Mouse (Mus musculus) G1E (cell line): ENCODE data around the gene Dhx15. TPM values are rescaled to one million over a fixed set of nuclear protein-coding genes. Genes with fewer than 3 reads are reported as not detected.
"Not testable (repeated sequence)": the region's sequence is repeated elsewhere in the genome, so short reads cannot be mapped to it uniquely, and the experiment has no call there.

ENCODE experiments used
- ATAC-seq: 2 replicates; pipeline ENCODE4 v1.8.0; 2016; ENCODE audit warnings: mild to moderate bottlenecking; ENCODE audit not compliant: insufficient number of reproducible peaks, poor library complexity, low FRiP score, severe bottlenecking; ENCODE audit errors: extremely low read depth
- DNase-seq: peaks from one replicate; pipeline ENCODE4 v3.0.0; 2012; ENCODE audit warnings: low spot score
- H3K27me3 ChIP-seq: 2 replicates; pipeline ENCODE4 v1.6.1; 2012; ENCODE audit warnings: mild to moderate bottlenecking, low read length, inconsistent platforms; ENCODE audit not compliant: insufficient read depth
- H3K36me3 ChIP-seq: replicated peaks from 2 replicates; pipeline ENCODE3; 2012; ENCODE audit warnings: mild to moderate bottlenecking, inconsistent platforms
- H3K4me1 ChIP-seq: 2 replicates; pipeline ENCODE4 v1.6.1; 2012; ENCODE audit warnings: low read depth, low read length, inconsistent platforms, mixed read lengths; ENCODE audit not compliant: insufficient read depth
- H3K4me3 ChIP-seq: 2 replicates; pipeline ENCODE4 v1.5.1; 2012; ENCODE audit warnings: low read depth, mild to moderate bottlenecking, inconsistent platforms, low read length, moderate library complexity, mixed read lengths
- H3K9me3 ChIP-seq: replicated peaks from 2 replicates; pipeline ENCODE4 v1.6.1; 2012; ENCODE audit warnings: inconsistent platforms
- CTCF ChIP-seq: IDR thresholded peaks from 2 replicates; pipeline ENCODE4 v1.5.1; 2012; ENCODE audit warnings: low read depth, low read length, inconsistent platforms, mixed read lengths
- GATA1 ChIP-seq: IDR thresholded peaks from 2 replicates; pipeline ENCODE4 v1.6.1; 2012; ENCODE audit warnings: borderline replicate concordance, low read length, inconsistent platforms, mixed read lengths
- GATA2 ChIP-seq: IDR thresholded peaks from 2 replicates; pipeline ENCODE4 v1.6.1; 2012; ENCODE audit warnings: low read depth, low read length, inconsistent platforms, borderline replicate concordance
- POLR2AphosphoS5 ChIP-seq: IDR thresholded peaks from 2 replicates; pipeline ENCODE4 v1.6.1; 2012; ENCODE audit warnings: low read depth, low read length, inconsistent platforms; ENCODE audit not compliant: insufficient replicate concordance
- TAL1 ChIP-seq: conservative IDR thresholded peaks from 2 replicates; pipeline ENCODE4 v1.6.1; 2012; ENCODE audit warnings: low read depth, low read length, inconsistent platforms, mixed read lengths
- polyA plus RNA-seq: library from polyadenylated mRNA; stranded (reverse); fragments of >175 nt; gene quantifications from 2 replicates; pipeline ENCODE4 v1.2.3, GENCODE M21; 2012
- total RNA-seq, 2 experiments: library from RNA; stranded (forward) in 1 of 2; stranded (reverse) in 1 of 2; fragments of 200-1000 nt in 1 of 2; fragments of >200 nt in 1 of 2; fragmentation: Nextera tagmentation in 1 of 2; gene quantifications; 2 replicates each; pipeline ENCODE4 v1.2.3; 2014 to 2017

Gene Dhx15
- total RNA-seq (2014; fragmentation: Nextera tagmentation) (231 and 237 TPM in 2 replicates), total RNA-seq (2017) (262 and 303 TPM in 2 replicates), polyA plus RNA-seq (96.8 and 101 TPM in 2 replicates)

DNA sequence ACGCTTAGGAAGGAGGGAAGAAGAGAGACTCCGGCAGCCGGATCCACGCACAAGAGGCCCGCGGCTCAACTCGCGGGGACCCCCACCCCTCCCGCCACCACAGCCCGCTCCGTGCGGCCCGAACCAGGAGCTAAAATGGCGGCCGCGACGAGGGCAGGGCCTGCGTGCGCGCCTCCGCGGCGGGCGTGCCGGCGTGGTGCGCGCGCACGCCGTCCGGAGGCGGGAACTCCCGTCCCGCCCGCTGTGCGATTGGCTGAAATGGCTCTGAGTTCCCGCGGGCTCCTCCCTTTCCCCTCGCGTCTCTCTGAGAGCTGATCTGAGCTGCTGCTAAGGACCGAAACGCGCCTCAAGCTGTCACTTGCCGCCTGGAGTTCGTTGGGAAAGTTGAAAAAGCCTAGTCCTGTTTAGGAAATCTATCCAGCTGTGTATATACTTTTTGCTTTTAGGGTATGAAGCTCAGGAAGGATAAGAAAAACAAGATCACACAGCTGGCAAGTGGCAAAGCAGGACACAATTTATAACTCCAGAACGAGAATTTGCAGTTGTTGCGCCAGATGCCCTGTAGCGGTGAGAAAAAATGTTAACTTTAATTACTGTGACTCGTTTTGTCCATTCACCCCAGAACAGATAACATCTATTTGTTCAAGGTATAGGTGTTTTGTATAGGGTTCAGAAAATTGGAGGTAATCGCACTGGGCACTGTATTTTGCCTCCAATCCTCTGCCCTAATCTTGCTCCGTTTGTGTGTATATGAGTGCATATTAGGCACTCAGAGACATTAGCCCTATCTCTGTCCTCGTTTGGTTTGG is at the start of gene Dhx15:
TSS of gene Dhx15 (minus strand) at position 144 of the 809 bp plus-strand sequence.
- DNase-seq (peak; percentile 91), ATAC-seq (peak; percentile 96)
- H3K36me3 ChIP-seq: peaks cover 29% of the 10 kb centered on the region
- peaks cover 24% of the 10 kb centered on the region for H3K4me1 ChIP-seq
- H3K9me3 ChIP-seq: no peaks in the 10 kb centered on the region
- no peak for TF ChIP-seq POLR2AphosphoS5
- TF ChIP-seq CTCF: no peak
- no peaks in the 10 kb centered on the region for H3K27me3 ChIP-seq
- H3K4me3 ChIP-seq: peak within 1 kb of the TSS; percentile 86

DNA sequence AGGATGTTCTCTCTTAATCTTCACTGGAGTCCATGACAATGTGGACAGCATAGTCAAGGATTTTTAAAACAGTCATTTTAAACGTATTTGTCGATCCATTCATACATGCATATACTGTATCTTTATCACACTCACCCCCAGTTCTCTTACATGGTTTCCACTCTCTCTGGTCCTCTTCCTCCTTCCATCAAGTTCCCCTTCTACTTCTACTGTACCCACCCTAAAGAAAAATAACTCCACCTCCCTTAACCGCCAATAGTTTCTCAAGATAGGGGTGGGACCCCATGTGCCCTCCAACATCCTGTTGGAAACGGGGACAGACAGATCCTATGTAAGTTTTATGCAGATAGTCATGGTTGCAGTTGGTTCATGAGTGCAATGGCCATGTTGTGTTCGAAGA is 48.6 kb upstream of the Dhx15 start:
- ATAC-seq (no peak), DNase-seq (no peak)
- H3K4me3 ChIP-seq: no peak overlapping the region
- H3K27me3 ChIP-seq: no peaks in the 10 kb centered on the region
- H3K36me3 ChIP-seq: no peaks in the 10 kb centered on the region
- TF ChIP-seq TAL1 (no peak), GATA2 (no peak), POLR2AphosphoS5 (no peak), GATA1 (no peak), CTCF (no peak)
- H3K9me3 ChIP-seq: no peaks in the 10 kb centered on the region
- H3K4me1 ChIP-seq: no peaks in the 10 kb centered on the region

DNA sequence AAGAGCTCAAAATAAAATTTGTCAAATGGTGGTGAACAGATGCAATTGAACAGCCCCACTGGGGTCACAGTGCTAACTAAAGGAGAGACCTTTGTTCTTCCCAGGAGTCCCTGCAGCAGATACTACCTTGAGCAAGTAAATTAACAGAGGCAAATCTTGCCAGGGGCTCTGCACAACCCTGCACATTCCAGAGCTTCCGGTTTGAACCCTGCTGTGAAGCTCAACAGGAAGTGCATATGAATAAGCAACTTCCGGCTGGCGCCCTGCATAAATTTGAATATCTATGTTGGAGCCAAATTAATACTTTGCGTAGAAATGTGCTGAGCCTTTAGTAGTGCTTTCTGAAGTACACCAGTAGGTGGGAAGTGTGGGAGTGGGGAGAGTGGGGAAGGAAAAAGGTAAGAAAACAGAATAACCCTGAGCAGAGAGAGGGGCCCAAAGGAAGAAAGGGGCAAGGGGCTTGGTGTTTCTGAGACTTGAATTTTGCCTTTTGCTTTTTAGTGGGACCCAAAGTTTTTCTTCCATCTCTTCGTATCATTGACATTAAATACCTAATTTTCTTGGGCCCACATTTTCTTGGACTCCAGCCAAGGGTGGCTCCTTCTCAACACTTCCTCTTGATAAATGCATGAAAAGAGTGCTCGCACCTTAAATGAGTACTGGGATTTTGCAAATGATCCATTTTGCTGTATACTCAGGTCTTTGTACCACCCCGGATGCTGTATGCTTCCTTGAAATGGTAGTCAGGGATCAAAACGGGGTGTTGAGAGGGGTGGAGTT is 47.8 kb upstream of the Dhx15 start:
- no peaks in the 10 kb centered on the region for H3K9me3 ChIP-seq
- TF ChIP-seq TAL1 (no peak), GATA2 (no peak), POLR2AphosphoS5 (no peak), GATA1 (no peak), CTCF (no peak)
- no peak for DNase-seq
- ATAC-seq: no peak
- no peaks in the 10 kb centered on the region for H3K27me3 ChIP-seq
- H3K4me1 ChIP-seq: no peaks in the 10 kb centered on the region
- no peak overlapping the region for H3K4me3 ChIP-seq
- no peaks in the 10 kb centered on the region for H3K36me3 ChIP-seq

DNA sequence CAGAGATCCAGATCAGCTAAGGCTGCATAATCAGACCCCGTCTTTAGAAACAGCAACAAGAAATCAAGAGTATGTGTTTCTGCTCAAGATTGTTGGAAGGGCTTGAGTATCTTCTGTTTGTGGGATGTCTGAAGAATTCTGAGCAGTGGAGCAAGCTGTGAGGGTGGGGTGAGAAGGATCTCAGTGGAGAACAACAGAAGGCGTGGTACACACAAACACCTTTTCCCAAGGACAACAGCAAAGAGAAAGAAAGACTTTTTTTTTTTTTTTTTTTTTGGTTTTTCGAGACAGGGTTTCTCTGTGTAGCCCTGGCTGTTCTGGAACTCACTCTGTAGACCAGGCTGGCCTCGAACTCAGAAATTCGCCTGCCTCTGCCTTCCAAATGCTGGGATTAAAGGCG is 46.3 kb upstream of the Dhx15 start:
- H3K4me1 ChIP-seq, ATAC-seq, H3K27me3 ChIP-seq, H3K36me3 ChIP-seq, H3K9me3 ChIP-seq, H3K4me3 ChIP-seq, DNase-seq: not testable (repeated sequence)

DNA sequence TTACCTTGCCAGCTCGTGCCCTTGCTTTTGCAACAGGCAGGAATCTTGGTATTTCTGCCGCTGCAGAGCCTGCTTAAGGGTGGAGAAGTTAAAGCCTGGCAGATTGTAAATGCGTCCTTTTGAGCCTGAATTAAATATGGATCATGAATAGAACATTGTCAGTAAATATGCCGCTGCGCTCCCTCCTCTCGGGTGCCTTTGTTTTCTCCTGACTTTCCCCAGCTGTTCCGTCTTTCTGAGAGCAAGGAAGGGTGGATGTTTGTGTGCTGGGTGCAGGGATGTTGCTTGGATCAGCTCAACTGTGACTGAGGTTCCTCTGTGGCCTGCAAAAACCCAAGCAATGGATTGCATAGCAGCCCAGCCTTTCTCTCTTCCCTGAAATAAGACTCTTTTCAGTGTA is 44.3 kb upstream of the Dhx15 start:
- ATAC-seq: no peak
- no peak overlapping the region for H3K4me3 ChIP-seq
- TF ChIP-seq CTCF: no peak
- no peak for TF ChIP-seq POLR2AphosphoS5
- no peak for TF ChIP-seq TAL1
- no peak for TF ChIP-seq GATA1
- TF ChIP-seq GATA2: no peak

DNA sequence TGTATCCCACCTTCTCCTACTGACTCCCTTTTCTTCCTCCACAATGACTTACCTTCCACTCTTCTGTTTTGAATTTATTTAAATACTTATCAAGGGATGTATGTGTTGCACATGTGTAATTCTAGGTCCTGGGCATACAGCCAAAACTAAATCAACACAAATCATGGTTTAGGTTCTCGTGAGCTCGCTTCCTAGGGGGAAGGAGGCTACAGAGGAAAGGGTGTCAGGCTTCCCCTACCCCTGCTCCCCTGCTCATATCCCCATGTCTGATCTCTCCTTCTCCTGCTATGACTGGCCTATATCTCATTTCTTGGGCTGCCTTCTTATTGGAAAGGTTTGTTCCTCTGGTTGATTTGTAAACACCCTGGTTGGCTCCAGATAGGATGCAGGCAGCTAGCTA is 43.6 kb upstream of the Dhx15 start:
- no peak for TF ChIP-seq GATA2
- no peak for TF ChIP-seq TAL1
- no peak for TF ChIP-seq POLR2AphosphoS5
- no peak for TF ChIP-seq GATA1
- TF ChIP-seq CTCF: no peak
- no peak overlapping the region for H3K4me3 ChIP-seq
- 0 out of 2 replicates have a peak, but pooled peaks cover 3% of the 10 kb centered on the region for H3K9me3 ChIP-seq
- H3K4me1 ChIP-seq: no peaks in the 10 kb centered on the region; the same call in 1 of the 2 replicates
- DNase-seq (no peak), ATAC-seq (no peak)
- no peaks in the 10 kb centered on the region for H3K27me3 ChIP-seq
- no peaks in the 10 kb centered on the region for H3K36me3 ChIP-seq

More for the DNA sequence above, 44.3 kb upstream of the Dhx15 start:
- no peak for DNase-seq
- no peaks in the 10 kb centered on the region for H3K36me3 ChIP-seq
- H3K9me3 ChIP-seq: 0 out of 2 replicates have a peak, but pooled peaks cover 3% of the 10 kb centered on the region
- no peaks in the 10 kb centered on the region for H3K27me3 ChIP-seq
- H3K4me1 ChIP-seq: no peaks in the 10 kb centered on the region; the same call in 1 of the 2 replicates

DNA sequence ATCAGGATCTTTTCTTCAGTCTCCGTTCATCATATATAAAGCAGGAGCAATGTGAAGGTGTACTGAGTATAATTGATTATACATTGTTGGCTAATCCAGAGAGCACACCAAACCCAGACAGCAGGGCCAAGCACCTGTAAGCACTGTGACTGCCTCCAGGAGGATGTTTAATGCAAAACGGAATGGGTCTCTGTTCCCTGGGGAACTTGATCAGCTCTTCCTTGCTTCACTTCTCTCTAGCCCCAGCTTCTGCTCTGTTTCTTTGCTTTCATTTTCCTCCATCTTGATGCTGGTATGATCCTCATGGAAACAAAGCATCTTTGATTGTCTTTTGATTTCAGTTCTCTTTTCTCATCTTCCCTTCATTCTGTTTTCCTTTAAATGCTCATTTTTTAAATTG is 42.3 kb upstream of the Dhx15 start:
- no peak for ATAC-seq
- H3K36me3 ChIP-seq: no peaks in the 10 kb centered on the region
- no peaks in the 10 kb centered on the region; the same call in 1 of the 2 replicates for H3K4me1 ChIP-seq
- H3K4me3 ChIP-seq: no peak overlapping the region
- TF ChIP-seq CTCF (no peak), GATA1 (no peak), POLR2AphosphoS5 (no peak), TAL1 (no peak), GATA2 (no peak)
- no peaks in the 10 kb centered on the region for H3K27me3 ChIP-seq
- H3K9me3 ChIP-seq: 0 out of 2 replicates have a peak, but pooled peaks cover 3% of the 10 kb centered on the region
- DNase-seq: no peak
